Mouse (Mus musculus) stomach, embryonic 16.5 days (tissue): ENCODE measurements around the gene Gm27027. TPM values are rescaled to one million over a fixed set of nuclear protein-coding genes. Genes with fewer than 3 reads are reported as not detected.

Experiments
- ATAC-seq: fragments of 200-750 bp; cut with Nextera tagmentation; 2 replicates; pipeline ENCODE4 v1.8.0; 2017; ENCODE audit warnings: moderate number of reproducible peaks, moderate TSS enrichment; ENCODE audit not compliant: insufficient read depth, low FRiP score
- H3K27ac ChIP-seq: fragments of 300-500 bp; sonication (generic); 2 replicates; pipeline ENCODE4 v1.5.1; 2014; ENCODE audit warnings: low read length
- H3K27me3 ChIP-seq: fragments of 300-500 bp; sonication (generic); 2 replicates; pipeline ENCODE4 v1.6.1; 2014; ENCODE audit warnings: low read length, control low read depth, mixed read lengths; ENCODE audit not compliant: control insufficient read depth, insufficient read depth
- H3K36me3 ChIP-seq: fragments of 300-500 bp; sonication (generic); 2 replicates; pipeline ENCODE4 v1.6.1; 2014; ENCODE audit warnings: low read length; ENCODE audit not compliant: control insufficient read depth, insufficient read depth
- H3K4me1 ChIP-seq: fragments of 300-500 bp; sonication (generic); 2 replicates; pipeline ENCODE4 v1.6.1; 2014; ENCODE audit warnings: low read length, control low read depth, mixed read lengths; ENCODE audit not compliant: control insufficient read depth, insufficient read depth
- H3K4me2 ChIP-seq: fragments of 300-500 bp; sonication (generic); 2 replicates; pipeline ENCODE4 v1.6.1; 2014; ENCODE audit warnings: low read depth, low read length, mixed read lengths
- H3K4me3 ChIP-seq: fragments of 300-500 bp; sonication (generic); replicated peaks from 2 replicates; pipeline ENCODE4 v1.5.1; 2014; ENCODE audit warnings: mild to moderate bottlenecking, low read length
- H3K9ac ChIP-seq: fragments of 300-500 bp; sonication (generic); 2 replicates; pipeline ENCODE4 v1.6.1; 2014; ENCODE audit warnings: low read length
- H3K9me3 ChIP-seq: fragments of 300-500 bp; sonication (generic); replicated peaks from 2 replicates; pipeline ENCODE4 v1.6.1; 2016; ENCODE audit warnings: low read length, control low read depth; ENCODE audit not compliant: control insufficient read depth
- WGBS: fragments of 180-500 bp; shearing (Covaris S2); extraction: QIAGEN DNeasy Blood & Tissue Kit; methylation state at CpG from one replicate; pipeline ENCODE4 v1.1.7; 2014; 5-methylcytosine and 5-hydroxymethylcytosine counted together
- polyA plus RNA-seq: library from polyadenylated mRNA; unstranded; fragments of >200 nt; fragmentation: Nextera tagmentation; extraction: Ambion mirVana; gene quantifications from 2 replicates; pipeline ENCODE4 v1.2.1, GENCODE M21; 2015

The Gm27027 gene
- polyA plus RNA-seq, 1 experiment from 2014 or later, result not detected

DNA sequence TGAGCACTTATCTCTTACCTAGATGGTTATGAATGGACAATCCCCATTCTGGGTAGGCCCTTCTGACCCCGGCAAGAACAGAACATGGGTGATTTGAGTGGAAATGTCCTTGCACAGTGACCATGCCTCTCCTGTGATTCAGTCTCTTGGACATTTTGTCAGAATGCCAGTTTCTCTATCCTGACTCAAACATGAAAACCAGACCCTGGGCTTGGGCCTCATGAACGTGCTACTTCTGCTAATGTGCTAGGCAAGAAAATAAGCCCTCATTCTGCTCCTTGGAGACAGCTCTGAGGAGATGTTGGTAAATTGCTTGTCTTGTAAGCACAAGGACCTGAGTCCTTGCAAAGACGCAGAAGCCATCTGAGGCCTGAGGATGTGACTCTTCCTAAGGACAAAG is 77.1 kb downstream of the Gm27027 start:
- no peaks in the 10 kb centered on the region for H3K27me3 ChIP-seq
- H3K4me3 ChIP-seq, result no peak overlapping the region
- H3K9ac ChIP-seq, result no peak overlapping the region
- H3K4me2 ChIP-seq, result no peak overlapping the region
- H3K27ac ChIP-seq, result no peak overlapping the region
- no peak for ATAC-seq
- H3K36me3 ChIP-seq, result no peaks in the 10 kb centered on the region
- H3K4me1 ChIP-seq, result no peaks in the 10 kb centered on the region
- WGBS, result 81% methylated on average over 3 of the region's 3 CpGs
- H3K9me3 ChIP-seq, result no peaks in the 10 kb centered on the region

GRCm38 (mm10) chr2:93913552-93913951 is 82.6 kb downstream of the Gm27027 start:
- no peak overlapping the region for H3K4me3 ChIP-seq
- ATAC-seq, result no peak
- no peaks in the 10 kb centered on the region for H3K9me3 ChIP-seq
- H3K36me3 ChIP-seq, result no peaks in the 10 kb centered on the region
- H3K27me3 ChIP-seq, result no peaks in the 10 kb centered on the region
- H3K4me1 ChIP-seq, result no peaks in the 10 kb centered on the region
- no peak overlapping the region for H3K9ac ChIP-seq
- 87% methylated on average over 2 of the region's 2 CpGs for WGBS
- no peak overlapping the region for H3K27ac ChIP-seq
- H3K4me2 ChIP-seq, result no peak overlapping the region

- H3K4me3 ChIP-seq, result no peak overlapping the region
- no peak overlapping the region for H3K9ac ChIP-seq
- H3K27ac ChIP-seq, result no peak overlapping the region
- no peak overlapping the region for H3K4me2 ChIP-seq
- H3K4me1 ChIP-seq, result no peaks in the 10 kb centered on the region
- no peak for ATAC-seq
- H3K36me3 ChIP-seq, result no peaks in the 10 kb centered on the region
- no peaks in the 10 kb centered on the region for H3K27me3 ChIP-seq
- no peaks in the 10 kb centered on the region for H3K9me3 ChIP-seq
- 75% methylated on average over 10 of the region's 10 CpGs for WGBS
These were observed 84.2 kb downstream of the Gm27027 start for GRCm38 (mm10) chr2:93911942-93912341.

DNA sequence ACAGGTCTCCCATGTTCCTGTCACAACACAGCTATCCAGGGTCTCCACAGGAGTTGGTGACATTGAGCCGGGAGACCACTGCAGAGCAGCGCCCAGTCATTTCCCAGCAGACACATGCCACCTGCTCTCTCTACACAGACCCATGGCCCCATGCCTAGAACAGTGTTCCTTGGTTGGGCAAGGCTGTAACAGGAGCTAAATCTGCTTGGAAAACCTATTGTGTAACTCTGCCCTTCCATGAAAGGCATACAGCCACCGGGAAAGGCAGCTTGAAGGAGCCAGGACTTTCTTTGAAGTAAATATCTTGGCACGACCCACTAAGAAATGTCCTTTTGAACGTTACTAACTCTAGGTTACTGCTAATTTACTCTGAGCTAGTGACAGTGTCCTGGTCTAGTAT is 86.4 kb downstream of the Gm27027 start:
- ATAC-seq, result no peak
- 62% methylated on average over 5 of the region's 5 CpGs for WGBS
- H3K36me3 ChIP-seq, result no peaks in the 10 kb centered on the region
- H3K4me1 ChIP-seq, result no peaks in the 10 kb centered on the region
- H3K9ac ChIP-seq, result no peak overlapping the region
- H3K27me3 ChIP-seq, result no peaks in the 10 kb centered on the region
- H3K4me2 ChIP-seq, result no peak overlapping the region
- no peak overlapping the region for H3K27ac ChIP-seq
- no peaks in the 10 kb centered on the region for H3K9me3 ChIP-seq
- no peak overlapping the region for H3K4me3 ChIP-seq

GRCm38 (mm10) chr2:93907519-93908294 is 88.4 kb downstream of the Gm27027 start:
- H3K9ac ChIP-seq, result no peak overlapping the region
- H3K4me3 ChIP-seq, result no peak overlapping the region
- H3K4me1 ChIP-seq, result no peaks in the 10 kb centered on the region
- no peaks in the 10 kb centered on the region for H3K27me3 ChIP-seq
- H3K27ac ChIP-seq, result no peak overlapping the region
- no peaks in the 10 kb centered on the region for H3K9me3 ChIP-seq
- H3K36me3 ChIP-seq, result no peaks in the 10 kb centered on the region
- H3K4me2 ChIP-seq, result no peak overlapping the region
- WGBS, result 61% methylated on average over 9 of the region's 9 CpGs
- no peak for ATAC-seq

Other genes with a start within 250 kb of the Gm27027 start
- 93.6 and 95.7 TPM in 2 replicates for gene Ext2, start 173.8 kb downstream of the Gm27027 start, polyA plus RNA-seq
- gene Accs, start 146.4 kb downstream of the Gm27027 start, polyA plus RNA-seq, result 6.6 and 7.2 TPM in 2 replicates
- 0.15 TPM in 1 of 2 replicates, not detected in the other for gene Accsl, start 127.2 kb downstream of the Gm27027 start, polyA plus RNA-seq
- gene Gm13889, start 39.2 kb downstream of the Gm27027 start, polyA plus RNA-seq, result 11.1 and 12.6 TPM in 2 replicates
- 62.2 and 68.0 TPM in 2 replicates for gene Alkbh3, start 14.5 kb upstream of the Gm27027 start, polyA plus RNA-seq
- 139 and 158 TPM in 2 replicates for gene Hsd17b12, start 161.6 kb upstream of the Gm27027 start, polyA plus RNA-seq